Mouse (Mus musculus) E14TG2a.4 (cell line): ENCODE data around the gene Ppp1r13b.

Experiments used
- CTCF ChIP-seq: conservative IDR thresholded peaks from 2 replicates; pipeline ENCODE4 v1.5.1; 2014; ENCODE audit warnings: low read length
- NANOG ChIP-seq: IDR thresholded peaks from 2 replicates; pipeline ENCODE4 v1.6.1; 2014; ENCODE audit warnings: borderline replicate concordance, low read length, mixed read lengths
- POU5F1 ChIP-seq: IDR thresholded peaks from 2 replicates; pipeline ENCODE4 v1.6.1; 2014; ENCODE audit warnings: low read length, borderline replicate concordance

GRCm38 (mm10) chr12:111906309-111906875, 1.5 kb downstream of the Ppp1r13b start:
- TF ChIP-seq CTCF (no peak), POU5F1 (no peak), NANOG (no peak)
